Mouse (Mus musculus) layer of hippocampus, adult 11-12 months (tissue): ENCODE results near the gene Stat5b.

ENCODE experiments used
- DNase-seq: peaks from one replicate; pipeline ENCODE4 v3.0.0; 2022; ENCODE audit warnings: low spot score

Gene Stat5b

DNA sequence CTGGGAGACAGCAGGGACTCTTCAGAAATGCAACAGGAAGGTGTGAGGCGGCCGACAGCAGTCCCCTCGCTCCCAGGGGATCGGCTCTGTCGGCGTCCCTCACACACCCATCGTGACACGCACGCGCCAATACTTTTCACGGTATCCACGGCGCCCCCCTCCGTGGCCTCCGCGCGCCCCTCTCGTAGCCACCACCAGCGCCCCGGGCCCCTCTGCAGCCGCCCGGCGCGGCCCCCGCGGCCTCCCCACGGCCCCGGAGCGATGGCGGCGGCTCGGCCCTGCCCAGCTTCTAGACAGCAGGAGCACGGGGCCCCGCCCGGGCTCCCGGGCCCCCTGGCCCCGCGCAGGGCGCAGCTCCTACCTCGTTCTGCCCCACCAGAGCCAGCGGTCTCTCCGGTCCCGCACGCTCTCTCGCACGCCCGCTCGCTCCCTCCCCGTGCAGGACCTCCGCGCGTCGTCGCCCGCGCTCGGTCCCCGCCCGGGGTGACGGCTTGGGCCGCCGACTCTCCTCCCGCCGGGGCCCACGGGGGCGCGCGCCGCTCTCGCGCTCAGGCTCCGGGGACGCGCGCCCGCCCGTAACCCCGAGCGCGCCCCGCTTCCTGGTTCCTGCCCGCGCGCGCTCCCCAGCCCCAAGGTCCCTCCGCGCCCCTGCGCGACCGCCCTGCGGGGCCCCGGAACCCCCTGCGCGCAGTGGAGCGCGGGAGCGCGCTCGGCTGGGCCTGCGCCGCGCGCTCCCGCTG lies at the start of gene Stat5b:
Gene Stat5b, minus strand, starts transcription at position 687 of the 740 bp plus-strand sequence.
- peak; percentile 52 for DNase-seq

GRCm38 (mm10) chr11:100898441-100899199 lies 48.1 kb upstream of the Stat5b start:
- DNase-seq, result no peak

- peak; percentile 57 for DNase-seq
Observed at GRCm38 (mm10) chr11:100897294-100898231, 47.0 kb upstream of the Stat5b start.

DNA sequence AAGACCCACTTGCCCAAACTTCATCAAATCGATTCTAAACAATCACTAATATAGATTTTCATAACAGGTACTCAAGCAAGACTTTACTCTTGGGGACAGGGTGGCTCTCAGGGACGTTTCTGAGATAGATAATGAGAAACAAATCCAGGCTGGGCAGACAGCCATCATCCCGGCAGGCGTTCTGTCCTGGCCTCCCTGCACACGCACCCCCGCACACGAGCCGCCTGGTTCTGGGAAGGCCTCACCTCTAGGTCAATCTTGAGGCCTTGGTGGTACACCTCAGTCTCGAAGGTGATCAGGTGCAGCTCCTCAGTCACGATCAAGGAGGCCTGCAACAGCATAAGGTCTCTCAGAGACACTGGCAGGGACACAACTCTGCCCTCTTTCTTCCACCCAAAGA lies 45.6 kb upstream of the Stat5b start:
- DNase-seq, result no peak

- DNase-seq, result no peak
Observed at GRCm38 (mm10) chr11:100894146-100894918, 43.8 kb upstream of the Stat5b start.

- peak; percentile 93 for DNase-seq
Observed at GRCm38 (mm10) chr11:100893482-100893881, 43.0 kb upstream of the Stat5b start.

DNA sequence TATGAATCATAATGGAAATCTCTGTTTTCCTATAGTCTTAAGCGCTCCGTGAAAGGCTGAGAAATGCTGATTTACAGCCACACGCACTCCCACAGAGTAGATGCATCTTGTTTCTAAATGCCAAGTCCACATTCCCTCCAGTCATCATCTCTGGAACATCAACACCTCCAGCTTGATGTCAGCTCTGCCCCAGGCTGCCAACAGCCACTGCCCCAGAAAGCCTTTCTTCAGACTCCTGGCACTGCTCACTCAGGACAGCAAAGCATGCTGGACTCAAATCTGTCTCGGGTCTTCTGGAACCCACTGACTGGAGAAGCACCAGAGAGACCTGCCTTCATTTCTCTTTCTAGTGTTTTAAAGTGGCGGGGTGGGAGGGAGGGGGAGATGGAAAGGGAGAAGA lies 41.9 kb upstream of the Stat5b start:
- DNase-seq, result no peak

GRCm38 (mm10) chr11:100891256-100892123 lies 41.0 kb upstream of the Stat5b start:
- no peak for DNase-seq

- no peak for DNase-seq
Observed at GRCm38 (mm10) chr11:100890481-100890880, 40.0 kb upstream of the Stat5b start.

- no peak for DNase-seq
Observed at GRCm38 (mm10) chr11:100888348-100888820, 37.9 kb upstream of the Stat5b start.

- DNase-seq, result no peak
Observed at GRCm38 (mm10) chr11:100887764-100888163, 37.2 kb upstream of the Stat5b start.

GRCm38 (mm10) chr11:100887236-100887635 lies 36.7 kb upstream of the Stat5b start:
- DNase-seq, result no peak

- no peak for DNase-seq
Observed at GRCm38 (mm10) chr11:100886188-100886740, 35.7 kb upstream of the Stat5b start.

DNA sequence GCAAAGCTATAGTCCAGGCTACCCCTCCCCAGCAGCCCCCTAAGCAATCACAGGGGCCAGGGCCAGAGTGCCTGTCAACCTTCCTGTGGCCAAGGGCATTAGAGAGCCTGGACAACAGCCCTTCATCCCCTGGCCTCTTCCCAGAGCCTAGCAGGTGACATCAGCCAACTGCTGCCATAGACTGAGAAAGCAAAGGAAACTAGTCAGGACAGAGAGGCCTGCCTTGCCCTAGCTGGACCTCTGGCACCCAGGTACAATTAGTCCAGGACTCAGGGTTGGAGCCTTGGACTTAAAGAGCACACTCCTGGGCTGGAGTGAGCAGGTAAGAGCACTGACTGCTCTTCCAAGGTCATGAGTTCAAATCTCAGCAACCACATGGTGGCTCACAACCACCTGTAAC lies 34.9 kb upstream of the Stat5b start:
- DNase-seq, result no peak

GRCm38 (mm10) chr11:100883640-100884039 lies 33.1 kb upstream of the Stat5b start:
- DNase-seq, result no peak

DNA sequence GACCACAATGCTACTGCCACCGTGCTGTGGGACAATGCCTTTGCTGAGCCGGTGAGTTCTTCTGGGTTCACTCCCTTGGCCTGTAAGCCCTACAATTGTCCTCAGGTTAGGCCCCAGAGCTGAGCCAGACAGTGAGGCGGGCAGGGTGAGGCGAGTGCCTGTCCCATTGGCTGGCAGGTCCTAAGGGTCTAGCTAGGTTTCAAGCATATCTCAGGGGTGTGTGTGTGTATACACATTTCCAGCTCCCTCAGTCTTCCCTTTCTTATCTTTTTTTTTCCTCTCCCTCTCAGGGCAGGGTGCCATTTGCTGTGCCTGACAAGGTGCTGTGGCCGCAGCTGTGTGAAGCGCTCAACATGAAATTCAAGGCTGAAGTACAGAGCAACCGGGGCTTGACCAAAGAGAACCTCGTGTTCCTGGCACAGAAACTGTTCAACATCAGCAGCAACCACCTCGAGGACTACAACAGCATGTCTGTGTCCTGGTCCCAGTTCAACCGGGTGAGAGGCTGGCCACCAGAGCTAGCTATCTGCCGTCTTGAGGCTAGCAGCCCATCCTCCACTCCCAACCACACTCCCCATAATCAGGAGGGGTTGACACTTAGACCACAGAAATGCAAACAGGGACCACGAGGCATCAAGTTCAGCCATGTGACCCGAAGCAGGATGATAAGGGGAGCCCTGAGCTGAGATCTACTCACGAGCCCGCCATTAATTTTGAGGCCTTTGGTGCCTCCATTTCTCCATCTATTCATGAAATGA lies 29.0 kb upstream of the Stat5b start:
- no peak for DNase-seq

GRCm38 (mm10) chr11:100875761-100876160 lies 25.2 kb upstream of the Stat5b start:
- DNase-seq, result no peak

DNA sequence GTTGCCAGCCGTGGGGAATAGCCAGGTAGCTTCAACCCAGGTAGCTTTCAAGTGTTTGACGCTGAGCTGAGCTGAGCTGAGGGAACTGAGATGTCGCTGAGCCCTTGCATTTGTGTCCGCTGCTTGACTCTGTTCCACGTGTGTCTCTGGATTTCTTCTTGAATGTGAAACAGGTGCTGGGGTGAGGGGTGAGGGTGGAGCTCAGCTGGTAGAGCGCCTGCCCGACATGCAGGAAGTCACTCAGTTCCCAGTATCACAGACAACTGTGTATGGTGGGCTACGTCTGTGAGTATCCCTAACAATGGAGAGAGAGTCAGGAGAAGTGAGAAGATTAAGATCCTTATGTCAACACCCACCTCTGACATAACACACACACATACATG lies 20.4 kb upstream of the Stat5b start:
- DNase-seq, result no peak

GRCm38 (mm10) chr11:100870256-100870967 lies 19.9 kb upstream of the Stat5b start:
- DNase-seq, result peak; percentile 63
